Mouse (Mus musculus): Measurements from ENCODE around the gene Slx4ip. TPM values are rescaled to one million over a fixed set of nuclear protein-coding genes. Genes with fewer than 3 reads are reported as not detected.
A peak's percentile ranks its signal among the peaks of the same experiment; 100 is the strongest.

The Slx4ip gene
- total RNA-seq, 2 experiments from 2014 or later = 9.6 to 10.4 TPM

GRCm38 (mm10) chr2:137087705-137088104 is 196.7 kb downstream of the Slx4ip start:
- intact Hi-C loops (cut with DNase I) = loop anchor here (10.0 kb wide), 1 partner anchor 173 kb away; no protein-coding TSS in a partner anchor
- no peak for DNase-seq (ENCODE audit: extremely low spot score in 1 of 2, low spot score in 2 of 2)

GRCm38 (mm10) chr2:137091766-137092522 is 200.9 kb downstream of the Slx4ip start:
- DNase-seq (ENCODE audit: extremely low spot score in 1 of 2, low spot score in 2 of 2) = no peak
- intact Hi-C loops (cut with DNase I) = no loop called here

- DNase-seq (ENCODE audit: extremely low spot score in 1 of 2, low spot score in 2 of 2) = no peak
- intact Hi-C loops (cut with DNase I) = no loop called here
Measured at GRCm38 (mm10) chr2:137092523-137093297, 201.7 kb downstream of the Slx4ip start.

- intact Hi-C loops (cut with DNase I) = no loop called here
- DNase-seq (ENCODE audit: extremely low spot score in 1 of 2, low spot score in 2 of 2) = no peak
Measured at GRCm38 (mm10) chr2:137093298-137093630, 202.2 kb downstream of the Slx4ip start.

GRCm38 (mm10) chr2:137094301-137094700 is 203.3 kb downstream of the Slx4ip start:
- intact Hi-C loops (cut with DNase I) = no loop called here

GRCm38 (mm10) chr2:137096981-137097460 is 206.0 kb downstream of the Slx4ip start:
- DNase-seq (ENCODE audit: extremely low spot score in 1 of 2, low spot score in 2 of 2) = no peak
- intact Hi-C loops (cut with DNase I) = no loop called here

More at GRCm38 (mm10) chr2:137094301-137094700, 203.3 kb downstream of the Slx4ip start:
- DNase-seq (ENCODE audit: extremely low spot score in 1 of 2, low spot score in 2 of 2) = no peak

GRCm38 (mm10) chr2:137098269-137099035 is 207.4 kb downstream of the Slx4ip start:
- intact Hi-C loops (cut with DNase I) = no loop called here
- no peak for DNase-seq (ENCODE audit: extremely low spot score in 1 of 2, low spot score in 2 of 2)

- no peak for DNase-seq (ENCODE audit: extremely low spot score in 1 of 2, low spot score in 2 of 2)
- intact Hi-C loops (cut with DNase I) = no loop called here
Measured at GRCm38 (mm10) chr2:137099211-137099734, 208.3 kb downstream of the Slx4ip start.

- peak in 1 of 2 experiments; percentile 67 for DNase-seq (ENCODE audit: extremely low spot score in 1 of 2, low spot score in 2 of 2)
- intact Hi-C loops (cut with DNase I) = no loop called here
Measured at GRCm38 (mm10) chr2:137101074-137101473, 210.1 kb downstream of the Slx4ip start.

- intact Hi-C loops (cut with DNase I) = no loop called here
- DNase-seq (ENCODE audit: extremely low spot score in 1 of 2, low spot score in 2 of 2) = no peak
Measured at GRCm38 (mm10) chr2:137107203-137107602, 216.2 kb downstream of the Slx4ip start.

- intact Hi-C loops (cut with DNase I) = no loop called here
Measured at GRCm38 (mm10) chr2:137107946-137108345, 216.9 kb downstream of the Slx4ip start.

GRCm38 (mm10) chr2:137109321-137110213 is 218.5 kb downstream of the Slx4ip start:
- intact Hi-C loops (cut with DNase I) = no loop called here
- peak in 1 of 2 experiments; percentile 57 for DNase-seq (ENCODE audit: extremely low spot score in 1 of 2, low spot score in 2 of 2)

More at GRCm38 (mm10) chr2:137107946-137108345, 216.9 kb downstream of the Slx4ip start:
- DNase-seq (ENCODE audit: extremely low spot score in 1 of 2, low spot score in 2 of 2) = no peak

- no peak for DNase-seq (ENCODE audit: extremely low spot score in 1 of 2, low spot score in 2 of 2)
- intact Hi-C loops (cut with DNase I) = no loop called here
Measured at GRCm38 (mm10) chr2:137110214-137110898, 219.3 kb downstream of the Slx4ip start.

GRCm38 (mm10) chr2:137113288-137114061 is 222.5 kb downstream of the Slx4ip start:
- DNase-seq (ENCODE audit: extremely low spot score in 1 of 2, low spot score in 2 of 2) = peak in 1 of 2 experiments; percentile 30
- intact Hi-C loops (cut with DNase I) = loop anchor here (2.0 kb wide), 1 partner anchor 829 kb away; no protein-coding TSS in a partner anchor

GRCm38 (mm10) chr2:137114248-137115096 is 223.5 kb downstream of the Slx4ip start:
- intact Hi-C loops (cut with DNase I) = loop anchor here (2.0 kb wide), 1 partner anchor 828 kb away; no protein-coding TSS in a partner anchor
- peak; percentile 72 to 90 for DNase-seq (ENCODE audit: extremely low spot score in 1 of 2, low spot score in 2 of 2)
